Mouse (Mus musculus) cerebellum, adult 11-12 months (tissue): ENCODE data around the gene Cxcr4.

Experiments
- DNase-seq: peaks from one replicate; pipeline ENCODE4 v3.0.0; 2022

Cxcr4 gene

GRCm38 (mm10) chr1:128592211-128592741 is at the start of gene Cxcr4:
Gene Cxcr4, minus strand, starts transcription at chr1:128592293.
- DNase-seq: no peak

- no peak for DNase-seq
These were observed 47.6 kb upstream of the Cxcr4 start for GRCm38 (mm10) chr1:128639707-128640107.

- DNase-seq: no peak
These were observed 45.2 kb upstream of the Cxcr4 start for GRCm38 (mm10) chr1:128637230-128637740.

GRCm38 (mm10) chr1:128636258-128637229 is 44.5 kb upstream of the Cxcr4 start:
- no peak for DNase-seq

- no peak for DNase-seq
These were observed 41.8 kb upstream of the Cxcr4 start for GRCm38 (mm10) chr1:128633711-128634379.

- DNase-seq: no peak
These were observed 40.4 kb upstream of the Cxcr4 start for GRCm38 (mm10) chr1:128632522-128632921.

- no peak for DNase-seq
These were observed 34.1 kb upstream of the Cxcr4 start for GRCm38 (mm10) chr1:128626144-128626678.

- no peak for DNase-seq
These were observed 31.4 kb upstream of the Cxcr4 start for GRCm38 (mm10) chr1:128623594-128623887.

GRCm38 (mm10) chr1:128622867-128623593 is 30.9 kb upstream of the Cxcr4 start:
- DNase-seq: no peak

- DNase-seq: no peak
These were observed 25.7 kb upstream of the Cxcr4 start for GRCm38 (mm10) chr1:128617654-128618310.

GRCm38 (mm10) chr1:128616586-128616985 is 24.5 kb upstream of the Cxcr4 start:
- DNase-seq: no peak

- DNase-seq: no peak
These were observed 23.3 kb upstream of the Cxcr4 start for GRCm38 (mm10) chr1:128615459-128615806.

GRCm38 (mm10) chr1:128614653-128615458 is 22.8 kb upstream of the Cxcr4 start:
- no peak for DNase-seq

- DNase-seq: no peak
These were observed 16.0 kb upstream of the Cxcr4 start for GRCm38 (mm10) chr1:128608119-128608518.

- DNase-seq: no peak
These were observed 15.3 kb upstream of the Cxcr4 start for GRCm38 (mm10) chr1:128607423-128607822.

- no peak for DNase-seq
These were observed 13.7 kb upstream of the Cxcr4 start for GRCm38 (mm10) chr1:128605794-128606193.

GRCm38 (mm10) chr1:128602688-128603385 is 10.7 kb upstream of the Cxcr4 start:
- no peak for DNase-seq

- no peak for DNase-seq
These were observed 10.1 kb upstream of the Cxcr4 start for GRCm38 (mm10) chr1:128602018-128602687.

GRCm38 (mm10) chr1:128601307-128601706 is 9.2 kb upstream of the Cxcr4 start:
- no peak for DNase-seq

GRCm38 (mm10) chr1:128600549-128600948 is 8.5 kb upstream of the Cxcr4 start:
- DNase-seq: no peak
